Mouse (Mus musculus): ENCODE measurements around the gene Tgfb3. TPM values are rescaled to one million over a fixed set of nuclear protein-coding genes. Genes with fewer than 3 reads are reported as not detected.
A peak's percentile ranks its signal among the peaks of the same experiment; 100 is the strongest.

Gene Tgfb3
- polyA plus RNA-seq, 1 experiment = 3.2 TPM

- Histone ChIP-seq H3K27ac (ENCODE audit: insufficient read depth, low read depth, low read length) (no peak overlapping the region), H3K4me1 (ENCODE audit: control insufficient read depth, insufficient read depth, insufficient read length, low read length) (no peaks in the 10 kb centered on the region), H3K27me3 (ENCODE audit: control insufficient read depth, insufficient read depth, low read length) (no peaks in the 10 kb centered on the region), H3K4me3 (ENCODE audit: low read depth, low read length) (no peak overlapping the region), H3K36me3 (ENCODE audit: control insufficient read depth, insufficient read depth, low read length) (peaks cover 3% of the 10 kb centered on the region)
- TF ChIP-seq POLR2A (IDR thresholded peaks at IDR 0.05; ENCODE audit: low read depth, low read length) = no peak
- TF ChIP-seq CTCF (IDR thresholded peaks at IDR 0.05; ENCODE audit: extremely low read depth, insufficient read length, insufficient replicate concordance, low read depth, low read length) = no peak
- WGBS = 88% methylated on average over 7 of the region's 7 CpGs
Observed at GRCm38 (mm10) chr12:86085873-86086272, 7.0 kb upstream of the Tgfb3 start.

GRCm38 (mm10) chr12:86082481-86083012, 3.7 kb upstream of the Tgfb3 start, which contains the start of gene Ift43:
Gene Ift43 (plus strand): TSS chr12:86082541.
- Histone ChIP-seq H3K27me3 (ENCODE audit: control insufficient read depth, insufficient read depth, low read length) (peaks cover 9% of the 10 kb centered on the region; the same call in 1 of the 2 replicates), H3K27ac (ENCODE audit: insufficient read depth, low read depth, low read length) (0 out of 2 replicates have a peak within 1 kb of the TSS, but pooled peaks have one; percentile 22), H3K4me3 (ENCODE audit: low read depth, low read length) (peak within 1 kb of the TSS; percentile 73), H3K36me3 (ENCODE audit: control insufficient read depth, insufficient read depth, low read length) (no peaks in the 10 kb centered on the region; the same call in 1 of the 2 replicates), H3K4me1 (ENCODE audit: control insufficient read depth, insufficient read depth, insufficient read length, low read length) (0 out of 2 replicates have a peak, but pooled peaks cover 2% of the 10 kb centered on the region)
- TF ChIP-seq POLR2A (IDR thresholded peaks at IDR 0.05; ENCODE audit: low read depth, low read length) (peak; percentile 58; the same call in 1 of the 2 replicates), CTCF (IDR thresholded peaks at IDR 0.05; ENCODE audit: extremely low read depth, insufficient read length, insufficient replicate concordance, low read depth, low read length) (no peak)
- under 1% methylated on average over 35 of the region's 35 CpGs for WGBS

GRCm38 (mm10) chr12:86079202-86079667, 394 bp upstream of the Tgfb3 start:
- peak overlapping the region; percentile 81 for H3K4me3 ChIP-seq (ENCODE audit: low read depth, low read length)
- peaks cover 9% of the 10 kb centered on the region; the same call in 1 of the 2 replicates for H3K27me3 ChIP-seq (ENCODE audit: control insufficient read depth, insufficient read depth, low read length)
- no peaks in the 10 kb centered on the region for H3K36me3 ChIP-seq (ENCODE audit: control insufficient read depth, insufficient read depth, low read length)
- TF ChIP-seq CTCF (IDR thresholded peaks at IDR 0.05; ENCODE audit: extremely low read depth, insufficient read length, insufficient replicate concordance, low read depth, low read length) (peak; percentile 76), POLR2A (IDR thresholded peaks at IDR 0.05; ENCODE audit: low read depth, low read length) (no peak)
- 0 out of 2 replicates have a peak, but pooled peaks cover 2% of the 10 kb centered on the region for H3K4me1 ChIP-seq (ENCODE audit: control insufficient read depth, insufficient read depth, insufficient read length, low read length)
- whole genome bisulfite sequencing = 1% methylated on average over 31 of the region's 31 CpGs
- peak overlapping the region; percentile 38 for H3K27ac ChIP-seq (ENCODE audit: insufficient read depth, low read depth, low read length)

- TF ChIP-seq POLR2A (IDR thresholded peaks at IDR 0.05; ENCODE audit: low read depth, low read length) = no peak
- TF ChIP-seq CTCF (IDR thresholded peaks at IDR 0.05; ENCODE audit: extremely low read depth, insufficient read length, insufficient replicate concordance, low read depth, low read length) = no peak
- peaks cover 9% of the 10 kb centered on the region; the same call in 1 of the 2 replicates for H3K27me3 ChIP-seq (ENCODE audit: control insufficient read depth, insufficient read depth, low read length)
- H3K4me3 ChIP-seq (ENCODE audit: low read depth, low read length) = peak overlapping the region; percentile 81
- no peaks in the 10 kb centered on the region for H3K36me3 ChIP-seq (ENCODE audit: control insufficient read depth, insufficient read depth, low read length)
- H3K4me1 ChIP-seq (ENCODE audit: control insufficient read depth, insufficient read depth, insufficient read length, low read length) = 0 out of 2 replicates have a peak, but pooled peaks cover 2% of the 10 kb centered on the region
- peak overlapping the region; percentile 35 for H3K27ac ChIP-seq (ENCODE audit: insufficient read depth, low read depth, low read length)
- WGBS = 55% methylated on average over 9 of the region's 9 CpGs
Observed at GRCm38 (mm10) chr12:86078176-86078552, 677 bp downstream of the Tgfb3 start.

- peaks cover 9% of the 10 kb centered on the region; the same call in 1 of the 2 replicates for H3K27me3 ChIP-seq (ENCODE audit: control insufficient read depth, insufficient read depth, low read length)
- 0 out of 2 replicates have a peak, but pooled peaks cover 2% of the 10 kb centered on the region for H3K4me1 ChIP-seq (ENCODE audit: control insufficient read depth, insufficient read depth, insufficient read length, low read length)
- WGBS = 48% methylated on average over 11 of the region's 11 CpGs
- H3K4me3 ChIP-seq (ENCODE audit: low read depth, low read length) = peak overlapping the region; percentile 47
- no peaks in the 10 kb centered on the region for H3K36me3 ChIP-seq (ENCODE audit: control insufficient read depth, insufficient read depth, low read length)
- H3K27ac ChIP-seq (ENCODE audit: insufficient read depth, low read depth, low read length) = peak overlapping the region; percentile 35
- TF ChIP-seq POLR2A (IDR thresholded peaks at IDR 0.05; ENCODE audit: low read depth, low read length) (no peak), CTCF (IDR thresholded peaks at IDR 0.05; ENCODE audit: extremely low read depth, insufficient read length, insufficient replicate concordance, low read depth, low read length) (no peak)
Observed at GRCm38 (mm10) chr12:86077736-86078135, 1.1 kb downstream of the Tgfb3 start.

GRCm38 (mm10) chr12:86077322-86077721, 1.5 kb downstream of the Tgfb3 start:
- Histone ChIP-seq H3K4me1 (ENCODE audit: control insufficient read depth, insufficient read depth, insufficient read length, low read length) (0 out of 2 replicates have a peak, but pooled peaks cover 2% of the 10 kb centered on the region), H3K36me3 (ENCODE audit: control insufficient read depth, insufficient read depth, low read length) (no peaks in the 10 kb centered on the region), H3K4me3 (ENCODE audit: low read depth, low read length) (peak overlapping the region; percentile 47), H3K27ac (ENCODE audit: insufficient read depth, low read depth, low read length) (peak overlapping the region; percentile 35; the same call in 1 of the 2 replicates), H3K27me3 (ENCODE audit: control insufficient read depth, insufficient read depth, low read length) (peaks cover 9% of the 10 kb centered on the region; the same call in 1 of the 2 replicates)
- 67% methylated on average over 8 of the region's 8 CpGs for WGBS
- TF ChIP-seq CTCF (IDR thresholded peaks at IDR 0.05; ENCODE audit: extremely low read depth, insufficient read length, insufficient replicate concordance, low read depth, low read length) = no peak
- no peak for TF ChIP-seq POLR2A (IDR thresholded peaks at IDR 0.05; ENCODE audit: low read depth, low read length)

GRCm38 (mm10) chr12:86076321-86076901, 2.4 kb downstream of the Tgfb3 start:
- WGBS = 25% methylated on average over 13 of the region's 13 CpGs
- Histone ChIP-seq H3K36me3 (ENCODE audit: control insufficient read depth, insufficient read depth, low read length) (no peaks in the 10 kb centered on the region), H3K4me3 (ENCODE audit: low read depth, low read length) (peak overlapping the region; percentile 47), H3K4me1 (ENCODE audit: control insufficient read depth, insufficient read depth, insufficient read length, low read length) (0 out of 2 replicates have a peak, but pooled peaks cover 2% of the 10 kb centered on the region), H3K27me3 (ENCODE audit: control insufficient read depth, insufficient read depth, low read length) (peaks cover 9% of the 10 kb centered on the region; the same call in 1 of the 2 replicates), H3K27ac (ENCODE audit: insufficient read depth, low read depth, low read length) (no peak overlapping the region)
- TF ChIP-seq CTCF (IDR thresholded peaks at IDR 0.05; ENCODE audit: extremely low read depth, insufficient read length, insufficient replicate concordance, low read depth, low read length) (peak; percentile 35; the same call in 1 of the 2 replicates), POLR2A (IDR thresholded peaks at IDR 0.05; ENCODE audit: low read depth, low read length) (no peak)

All from small intestine, adult 2 months (tissue).